Mouse (Mus musculus): Measurements from ENCODE around the gene Ier5l. TPM values are rescaled to one million over a fixed set of nuclear protein-coding genes. Genes with fewer than 3 reads are reported as not detected.
A peak's percentile ranks its signal among the peaks of the same experiment; 100 is the strongest.

Gene Ier5l
- polyA plus RNA-seq, 1 experiment from 2014 or later: 3.6 TPM

DNA sequence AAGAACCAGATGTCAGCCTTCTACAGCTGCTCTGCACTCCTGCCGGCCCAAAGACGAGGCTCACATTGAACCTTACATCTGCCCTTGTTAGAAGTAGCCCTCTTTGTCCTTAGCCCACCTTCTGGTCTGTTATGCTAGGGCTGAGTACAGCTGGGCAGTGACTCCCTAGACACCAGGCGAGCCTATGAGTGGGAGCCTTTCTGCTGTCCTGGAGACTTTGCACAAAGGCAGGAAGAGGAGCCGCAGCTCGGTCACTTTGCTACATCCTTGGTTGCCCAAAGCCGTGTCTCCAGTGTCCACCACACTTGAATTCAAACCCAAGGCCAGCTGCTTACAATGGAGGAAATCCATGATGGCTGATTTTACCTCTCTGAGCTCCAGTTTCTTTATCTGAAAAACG, 25.6 kb downstream of the Ier5l start:
- Histone ChIP-seq H3K9me3 (replicated peaks; ENCODE audit: control insufficient read depth, low read length) (no peaks in the 10 kb centered on the region), H3K36me3 (ENCODE audit: control insufficient read depth, insufficient read depth, low read length) (peaks cover 42% of the 10 kb centered on the region), H3K9ac (ENCODE audit: low read length) (no peak overlapping the region), H3K27ac (ENCODE audit: low read depth, low read length) (no peak overlapping the region), H3K4me1 (ENCODE audit: control insufficient read depth, insufficient read depth, low read length) (no peaks in the 10 kb centered on the region), H3K27me3 (replicated peaks; ENCODE audit: control insufficient read depth, insufficient read depth, low read length) (no peaks in the 10 kb centered on the region), H3K4me2 (ENCODE audit: low read length) (no peak overlapping the region), H3K4me3 (ENCODE audit: low read depth, low read length) (no peak overlapping the region)
- DNase-seq (ENCODE audit: low spot score): no peak
- no peak for ATAC-seq
- 92% methylated on average over 7 of the region's 7 CpGs for WGBS

DNA sequence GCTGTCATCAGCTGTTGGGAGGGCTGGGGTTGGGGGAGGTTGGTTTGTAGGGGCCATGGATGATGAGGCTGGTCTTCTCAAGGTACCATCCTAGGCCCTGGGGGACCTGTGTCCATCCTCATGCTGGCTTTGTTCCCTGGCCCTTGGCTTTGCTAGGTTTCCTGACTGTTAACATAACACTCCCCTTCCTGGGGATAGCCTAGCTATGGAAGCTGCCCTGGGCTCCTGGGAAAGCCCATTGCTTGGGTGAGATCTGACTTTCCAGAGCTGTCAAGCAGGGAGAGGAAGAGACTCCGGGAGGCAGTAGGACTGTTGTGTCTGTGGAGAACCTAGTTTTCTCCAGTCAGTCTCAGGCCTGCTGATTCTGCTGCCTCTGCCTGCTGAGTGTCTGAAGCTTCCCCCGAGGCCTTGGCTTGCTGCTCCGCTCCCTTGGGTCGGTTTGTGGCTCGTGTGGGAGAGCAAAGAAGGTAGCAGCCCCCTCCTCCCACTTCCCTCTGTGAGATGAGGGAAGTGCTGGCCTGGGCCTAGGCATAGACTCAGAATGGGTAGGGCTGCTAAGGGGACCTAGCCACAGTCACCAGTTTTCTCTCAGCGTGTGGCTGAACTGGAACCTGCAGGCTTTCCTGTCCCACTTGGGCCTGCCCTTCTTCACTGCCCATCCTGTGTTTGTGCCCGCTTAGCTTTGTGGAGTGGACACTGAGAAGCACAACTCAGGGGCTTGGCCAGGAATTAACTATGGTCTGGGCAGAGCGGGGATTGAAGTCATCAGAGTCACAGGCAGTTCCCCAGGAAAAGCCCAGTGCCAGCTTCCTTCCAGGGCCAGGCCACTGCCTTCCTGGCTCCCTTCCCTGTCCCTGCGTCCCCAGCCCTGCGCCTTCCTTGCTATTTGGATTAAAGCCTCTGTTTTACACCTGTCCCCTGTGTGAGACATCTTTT, 26.9 kb downstream of the Ier5l start:
- Histone ChIP-seq H3K4me1 (ENCODE audit: control insufficient read depth, insufficient read depth, low read length) (peaks cover 7% of the 10 kb centered on the region), H3K4me3 (ENCODE audit: low read depth, low read length) (no peak overlapping the region), H3K9ac (ENCODE audit: low read length) (no peak overlapping the region), H3K9me3 (replicated peaks; ENCODE audit: control insufficient read depth, low read length) (no peaks in the 10 kb centered on the region), H3K27me3 (replicated peaks; ENCODE audit: control insufficient read depth, insufficient read depth, low read length) (no peaks in the 10 kb centered on the region), H3K4me2 (ENCODE audit: low read length) (no peak overlapping the region), H3K27ac (ENCODE audit: low read depth, low read length) (peak overlapping the region; percentile 24; the same call in 1 of the 2 replicates), H3K36me3 (ENCODE audit: control insufficient read depth, insufficient read depth, low read length) (peaks cover 45% of the 10 kb centered on the region)
- DNase-seq (ENCODE audit: low spot score) (no peak), ATAC-seq (no peak)
- 86% methylated on average over 10 of the region's 10 CpGs for whole genome bisulfite sequencing

DNA sequence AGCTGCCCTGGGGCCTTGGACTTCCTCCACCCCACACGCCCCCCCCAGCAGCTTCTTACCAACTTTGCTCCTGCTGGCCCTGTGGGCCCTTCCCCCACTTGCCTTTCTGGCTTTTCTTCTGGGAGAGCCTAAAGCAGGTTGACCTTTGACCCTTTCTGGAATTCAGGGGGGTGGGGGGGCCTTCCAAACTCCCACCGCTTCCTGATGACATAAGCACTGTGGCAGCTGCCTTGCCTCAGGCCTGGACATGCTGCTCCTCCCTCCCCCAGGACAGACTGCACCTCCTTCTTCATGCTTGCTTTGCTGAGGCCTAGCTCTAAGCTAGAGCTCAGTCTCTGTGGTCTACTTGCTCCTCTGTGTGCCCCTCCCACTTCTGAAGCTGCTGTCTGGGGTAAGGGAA, 28.7 kb downstream of the Ier5l start:
- Histone ChIP-seq H3K36me3 (ENCODE audit: control insufficient read depth, insufficient read depth, low read length) (peaks cover 48% of the 10 kb centered on the region), H3K4me2 (ENCODE audit: low read length) (no peak overlapping the region), H3K9ac (ENCODE audit: low read length) (no peak overlapping the region), H3K27ac (ENCODE audit: low read depth, low read length) (no peak overlapping the region), H3K4me1 (ENCODE audit: control insufficient read depth, insufficient read depth, low read length) (peaks cover 23% of the 10 kb centered on the region), H3K4me3 (ENCODE audit: low read depth, low read length) (no peak overlapping the region), H3K27me3 (replicated peaks; ENCODE audit: control insufficient read depth, insufficient read depth, low read length) (no peaks in the 10 kb centered on the region), H3K9me3 (replicated peaks; ENCODE audit: control insufficient read depth, low read length) (no peaks in the 10 kb centered on the region)
- WGBS: 53% methylated on average over 2 of the region's 2 CpGs
- no peak for DNase-seq (ENCODE audit: low spot score)
- no peak for ATAC-seq

DNA sequence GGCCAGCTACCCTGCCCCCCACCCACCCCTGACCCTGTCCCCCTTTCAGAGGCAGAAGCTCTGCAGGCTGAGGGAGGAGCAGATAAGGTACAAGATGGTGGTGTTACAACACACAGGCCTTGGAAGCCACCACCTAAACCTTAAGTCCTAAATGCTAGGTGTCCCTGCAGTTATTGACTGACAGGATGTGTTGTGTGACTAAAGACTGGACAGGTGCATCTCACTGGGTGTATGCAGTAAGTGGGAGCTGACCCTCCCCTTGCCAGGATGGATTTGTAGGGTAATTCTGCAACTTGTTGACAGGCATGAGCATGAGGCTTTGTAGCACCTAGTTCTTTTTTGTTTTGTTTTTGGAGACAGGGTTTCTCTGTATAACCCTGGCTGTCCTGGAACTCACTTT, 29.6 kb downstream of the Ier5l start:
- Histone ChIP-seq H3K9ac (ENCODE audit: low read length) (no peak overlapping the region), H3K4me3 (ENCODE audit: low read depth, low read length) (no peak overlapping the region), H3K4me1 (ENCODE audit: control insufficient read depth, insufficient read depth, low read length) (peaks cover 23% of the 10 kb centered on the region), H3K4me2 (ENCODE audit: low read length) (no peak overlapping the region), H3K9me3 (replicated peaks; ENCODE audit: control insufficient read depth, low read length) (no peaks in the 10 kb centered on the region), H3K27me3 (replicated peaks; ENCODE audit: control insufficient read depth, insufficient read depth, low read length) (no peaks in the 10 kb centered on the region), H3K27ac (ENCODE audit: low read depth, low read length) (no peak overlapping the region), H3K36me3 (ENCODE audit: control insufficient read depth, insufficient read depth, low read length) (peaks cover 53% of the 10 kb centered on the region)
- no peak for DNase-seq (ENCODE audit: low spot score)
- no peak for ATAC-seq

DNA sequence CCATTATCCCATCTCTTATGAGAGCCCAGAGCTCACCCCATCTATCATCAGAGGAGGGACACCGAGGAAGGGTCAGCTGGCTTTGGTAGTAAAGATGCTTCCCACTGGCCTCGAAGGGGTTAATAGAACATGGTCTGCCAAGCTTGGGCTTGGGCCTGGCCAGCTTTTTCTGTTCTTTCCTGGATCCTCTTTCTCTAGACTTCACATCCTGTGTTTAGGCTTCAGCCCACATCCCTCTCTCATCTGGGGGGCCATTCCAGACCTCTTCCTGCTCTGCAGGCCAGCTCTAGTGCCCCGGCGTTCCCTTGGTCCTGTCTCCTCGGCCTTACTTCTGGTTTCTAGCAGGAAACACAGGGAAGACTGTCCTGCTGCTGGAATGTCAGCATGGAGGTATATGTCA, 30.0 kb downstream of the Ier5l start:
- H3K36me3 ChIP-seq (ENCODE audit: control insufficient read depth, insufficient read depth, low read length): peaks cover 54% of the 10 kb centered on the region
- H3K4me2 ChIP-seq (ENCODE audit: low read length): no peak overlapping the region
- H3K27ac ChIP-seq (ENCODE audit: low read depth, low read length): no peak overlapping the region
- H3K4me3 ChIP-seq (ENCODE audit: low read depth, low read length): no peak overlapping the region
- H3K4me1 ChIP-seq (ENCODE audit: control insufficient read depth, insufficient read depth, low read length): peaks cover 23% of the 10 kb centered on the region
- DNase-seq (ENCODE audit: low spot score) (no peak), ATAC-seq (no peak)
- no peak overlapping the region for H3K9ac ChIP-seq (ENCODE audit: low read length)
- 85% methylated on average over 5 of the region's 5 CpGs for whole genome bisulfite sequencing
- no peaks in the 10 kb centered on the region for H3K9me3 ChIP-seq (replicated peaks; ENCODE audit: control insufficient read depth, low read length)
- no peaks in the 10 kb centered on the region for H3K27me3 ChIP-seq (replicated peaks; ENCODE audit: control insufficient read depth, insufficient read depth, low read length)

DNA sequence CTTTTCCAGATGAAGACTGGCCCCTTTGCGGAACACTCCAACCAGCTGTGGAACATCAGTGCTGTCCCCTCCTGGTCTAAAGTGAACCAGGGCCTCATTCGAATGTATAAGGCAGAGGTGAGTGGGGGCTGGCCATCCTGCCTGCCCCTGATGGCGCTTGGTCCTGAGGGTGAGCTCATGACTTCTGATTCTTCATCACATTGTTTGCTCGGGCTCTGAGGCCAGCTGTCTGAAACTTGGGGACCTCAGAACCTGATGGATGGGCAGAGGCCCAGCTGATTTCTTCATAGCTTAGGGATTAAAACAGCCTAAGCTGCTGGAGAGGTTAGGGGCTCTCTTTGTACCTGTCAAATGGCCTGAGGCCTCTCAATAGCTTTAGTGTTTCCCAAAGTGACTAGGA, 30.7 kb downstream of the Ier5l start:
- WGBS: 70% methylated on average over 4 of the region's 4 CpGs
- ATAC-seq (no peak), DNase-seq (ENCODE audit: low spot score) (no peak)
- H3K27me3 ChIP-seq (replicated peaks; ENCODE audit: control insufficient read depth, insufficient read depth, low read length): no peaks in the 10 kb centered on the region
- H3K9ac ChIP-seq (ENCODE audit: low read length): peak overlapping the region; percentile 64
- no peak overlapping the region; the same call in 1 of the 2 replicates for H3K27ac ChIP-seq (ENCODE audit: low read depth, low read length)
- H3K36me3 ChIP-seq (ENCODE audit: control insufficient read depth, insufficient read depth, low read length): peaks cover 60% of the 10 kb centered on the region
- no peak overlapping the region for H3K4me3 ChIP-seq (ENCODE audit: low read depth, low read length)
- H3K9me3 ChIP-seq (replicated peaks; ENCODE audit: control insufficient read depth, low read length): no peaks in the 10 kb centered on the region
- no peak overlapping the region for H3K4me2 ChIP-seq (ENCODE audit: low read length)
- H3K4me1 ChIP-seq (ENCODE audit: control insufficient read depth, insufficient read depth, low read length): peaks cover 23% of the 10 kb centered on the region

DNA sequence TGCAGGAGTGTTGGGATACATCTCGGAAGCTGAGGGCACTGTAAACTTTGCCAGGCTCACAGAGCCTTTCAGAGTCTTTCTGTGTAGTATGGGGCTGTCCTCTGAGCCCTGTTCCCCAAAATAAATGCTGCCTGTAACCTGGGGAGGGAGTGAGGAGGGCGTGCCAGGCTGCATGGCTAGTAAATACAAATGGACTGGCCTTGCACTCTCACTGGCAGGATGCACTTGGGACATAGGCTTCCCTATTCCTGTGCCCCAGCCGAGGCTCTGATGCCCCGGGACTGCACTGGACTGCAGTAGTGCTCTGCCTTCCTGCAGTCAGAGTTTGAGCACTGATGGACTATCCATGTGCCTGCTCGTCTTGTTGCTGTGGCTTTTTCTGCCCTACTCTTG, 31.5 kb downstream of the Ier5l start:
- peaks cover 23% of the 10 kb centered on the region for H3K4me1 ChIP-seq (ENCODE audit: control insufficient read depth, insufficient read depth, low read length)
- H3K9me3 ChIP-seq (replicated peaks; ENCODE audit: control insufficient read depth, low read length): no peaks in the 10 kb centered on the region
- DNase-seq (ENCODE audit: low spot score) (no peak), ATAC-seq (no peak)
- peak overlapping the region; percentile 97 for H3K27ac ChIP-seq (ENCODE audit: low read depth, low read length)
- peak overlapping the region; percentile 44 for H3K4me2 ChIP-seq (ENCODE audit: low read length)
- no peaks in the 10 kb centered on the region for H3K27me3 ChIP-seq (replicated peaks; ENCODE audit: control insufficient read depth, insufficient read depth, low read length)
- H3K36me3 ChIP-seq (ENCODE audit: control insufficient read depth, insufficient read depth, low read length): peaks cover 65% of the 10 kb centered on the region
- no peak overlapping the region for H3K4me3 ChIP-seq (ENCODE audit: low read depth, low read length)
- WGBS: 63% methylated on average over 5 of the region's 5 CpGs
- peak overlapping the region; percentile 64 for H3K9ac ChIP-seq (ENCODE audit: low read length)

DNA sequence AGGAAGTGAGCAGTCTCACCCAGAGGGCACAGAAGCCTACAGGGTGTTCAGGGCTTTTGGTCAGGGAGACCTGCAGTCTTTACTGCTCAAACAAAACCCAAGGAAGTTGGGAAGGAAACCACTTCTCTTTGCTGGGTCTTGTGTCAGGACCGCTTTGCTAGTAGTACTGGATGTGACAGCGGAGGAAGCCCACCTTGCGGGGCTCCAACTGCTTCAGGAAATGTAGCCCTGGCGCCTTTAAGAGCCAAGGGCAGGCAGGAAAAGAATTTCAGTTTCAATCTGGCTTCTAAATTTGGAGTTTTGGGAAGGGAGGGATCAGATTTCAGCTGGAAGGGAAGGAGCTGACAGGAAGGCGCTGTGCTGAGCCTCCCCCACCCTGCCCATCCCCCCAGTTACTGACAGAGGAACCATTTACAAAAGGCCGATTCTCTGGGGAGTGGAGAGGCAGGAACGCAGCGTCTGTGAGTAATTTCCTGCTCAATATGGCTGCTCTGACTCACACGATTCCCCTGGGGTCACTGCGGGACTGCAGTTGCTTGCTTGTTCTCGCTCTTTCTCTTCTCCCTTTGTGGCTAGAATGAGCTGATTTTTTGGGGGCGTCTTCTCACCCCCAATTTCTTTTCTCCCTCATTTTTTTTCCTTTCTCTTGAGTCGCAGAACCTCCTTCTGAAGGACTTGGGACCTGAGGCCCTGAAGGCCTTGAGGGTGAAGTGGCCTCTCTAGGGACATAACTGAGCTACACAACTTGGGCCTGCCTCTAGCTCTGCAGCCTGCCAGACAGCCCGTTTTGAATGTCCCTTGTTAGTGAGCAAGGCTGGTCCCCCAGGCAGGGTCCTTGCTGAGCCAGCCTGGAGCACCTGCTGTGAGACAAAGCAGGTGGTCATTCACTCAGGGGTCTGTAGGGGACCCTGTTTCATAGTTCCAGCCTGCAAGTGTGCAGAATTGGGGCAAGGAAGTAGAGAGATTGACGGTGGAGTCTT, 32.2 kb downstream of the Ier5l start:
- peaks cover 66% of the 10 kb centered on the region for H3K36me3 ChIP-seq (ENCODE audit: control insufficient read depth, insufficient read depth, low read length)
- no peak overlapping the region for H3K4me3 ChIP-seq (ENCODE audit: low read depth, low read length)
- DNase-seq (ENCODE audit: low spot score) (peak; percentile 95), ATAC-seq (peak; percentile 85)
- no peaks in the 10 kb centered on the region for H3K9me3 ChIP-seq (replicated peaks; ENCODE audit: control insufficient read depth, low read length)
- H3K27me3 ChIP-seq (replicated peaks; ENCODE audit: control insufficient read depth, insufficient read depth, low read length): no peaks in the 10 kb centered on the region
- peak overlapping the region; percentile 97 for H3K27ac ChIP-seq (ENCODE audit: low read depth, low read length)
- peaks cover 23% of the 10 kb centered on the region for H3K4me1 ChIP-seq (ENCODE audit: control insufficient read depth, insufficient read depth, low read length)
- peak overlapping the region; percentile 64 for H3K9ac ChIP-seq (ENCODE audit: low read length)
- 1% methylated on average over 15 of the region's 15 CpGs for WGBS
- H3K4me2 ChIP-seq (ENCODE audit: low read length): peak overlapping the region; percentile 44
